Mouse (Mus musculus) megakaryocyte, embryonic 14.5 days (primary cell): Measurements from ENCODE around the gene Gm17509.

Experiments
- FLI1 ChIP-seq: IDR thresholded peaks from 2 replicates; pipeline ENCODE4 v1.6.1; 2012; ENCODE audit warnings: low read length, inconsistent platforms, mixed read lengths
- GATA1 ChIP-seq: IDR thresholded peaks from 3 replicates; pipeline ENCODE4 v1.6.1; 2012; ENCODE audit warnings: mixed read lengths, low read length, inconsistent platforms, borderline replicate concordance

- no peak for TF ChIP-seq GATA1
- no peak for TF ChIP-seq FLI1
Measured at GRCm38 (mm10) chr13:117266156-117266555, 45.3 kb upstream of the Gm17509 start.
